Mouse (Mus musculus) lung, postnatal 0 days (tissue): ENCODE measurements around the gene Zbtb8os. TPM values are rescaled to one million over a fixed set of nuclear protein-coding genes. Genes with fewer than 3 reads are reported as not detected.

Experiments used
- ATAC-seq: fragments of 200-750 bp; cut with Nextera tagmentation; 2 replicates; pipeline ENCODE4 v1.8.0; 2017; ENCODE audit warnings: moderate library complexity
- DNase-seq: peaks from one replicate; pipeline ENCODE4 v3.0.0-alpha.2; 2016; ENCODE audit warnings: low spot score
- H3K27ac ChIP-seq: fragments of 300-500 bp; sonication (generic); 2 replicates; pipeline ENCODE4 v1.5.1; 2014; ENCODE audit warnings: antibody characterized with exemption, mild to moderate bottlenecking, low read length, mixed read lengths
- H3K27me3 ChIP-seq: fragments of 300-500 bp; sonication (generic); replicated peaks from 2 replicates; pipeline ENCODE4 v1.6.1; 2014; ENCODE audit warnings: low read length, mixed read lengths; ENCODE audit not compliant: insufficient read depth
- H3K36me3 ChIP-seq: fragments of 300-500 bp; sonication (generic); 2 replicates; pipeline ENCODE4 v1.6.1; 2014; ENCODE audit warnings: low read length, mixed read lengths; ENCODE audit not compliant: insufficient read depth
- H3K4me1 ChIP-seq: fragments of 300-500 bp; sonication (generic); 2 replicates; pipeline ENCODE4 v1.6.1; 2014; ENCODE audit warnings: antibody characterized with exemption, low read depth, low read length, mixed read lengths; ENCODE audit not compliant: insufficient read depth
- H3K4me2 ChIP-seq: fragments of 300-500 bp; sonication (generic); replicated peaks from 2 replicates; pipeline ENCODE4 v1.6.1; 2014; ENCODE audit warnings: low read depth, mild to moderate bottlenecking, low read length, moderate library complexity, mixed read lengths
- H3K4me3 ChIP-seq: fragments of 300-500 bp; sonication (generic); 2 replicates; pipeline ENCODE4 v1.5.1; 2014; ENCODE audit warnings: low read depth, low read length
- H3K9ac ChIP-seq: fragments of 300-500 bp; sonication (generic); replicated peaks from 2 replicates; pipeline ENCODE4 v1.6.1; 2014; ENCODE audit warnings: low read depth, mild to moderate bottlenecking
- H3K9me3 ChIP-seq: fragments of 300-500 bp; sonication (generic); 2 replicates; pipeline ENCODE4 v1.6.1; 2016; ENCODE audit warnings: low read length, mixed read lengths
- CTCF ChIP-seq: IDR thresholded peaks from 2 replicates; pipeline ENCODE4 v1.5.1; 2016; ENCODE audit warnings: antibody characterized with exemption, mild to moderate bottlenecking
- EP300 ChIP-seq: IDR thresholded peaks from 2 replicates; pipeline ENCODE4 v1.6.1; 2016; ENCODE audit warnings: antibody characterized with exemption, mild to moderate bottlenecking, control low read depth
- WGBS: fragments of 180-500 bp; shearing (Covaris S2); extraction: QIAGEN DNeasy Blood & Tissue Kit; methylation state at CpG from one replicate; pipeline ENCODE4 v1.1.7; 2014; 5-methylcytosine and 5-hydroxymethylcytosine counted together
- polyA plus RNA-seq: library from polyadenylated mRNA; unstranded; fragments of >200 nt; fragmentation: Nextera tagmentation; extraction: Ambion mirVana; gene quantifications from 2 replicates; pipeline ENCODE4 v1.2.1, GENCODE M21; 2015

Zbtb8os gene
- polyA plus RNA-seq, 1 experiment from 2014 or later, result 36.5 TPM

DNA sequence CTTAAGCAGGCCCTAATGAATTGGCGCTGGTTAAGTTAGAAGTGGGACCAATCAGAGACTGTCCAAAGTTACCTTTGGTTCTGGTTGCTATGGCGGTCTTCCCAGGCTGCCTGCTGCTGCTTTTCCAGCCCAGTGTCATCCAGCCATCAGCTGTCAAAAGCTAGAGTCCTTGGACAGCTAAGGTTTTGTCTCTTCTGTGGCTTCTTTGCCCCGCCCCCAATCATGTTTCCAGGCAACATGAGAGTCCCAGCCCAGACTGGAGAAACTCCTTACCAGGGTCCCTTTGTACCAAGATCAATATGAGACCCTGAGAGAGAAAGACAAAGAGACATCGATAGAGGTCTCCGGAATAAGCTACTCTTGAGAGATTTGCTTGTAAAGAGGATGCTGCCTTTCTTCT lies 52.9 kb downstream of the Zbtb8os start:
- Histone ChIP-seq H3K27ac (no peak overlapping the region), H3K4me3 (no peak overlapping the region), H3K27me3 (no peaks in the 10 kb centered on the region), H3K4me1 (no peaks in the 10 kb centered on the region), H3K36me3 (no peaks in the 10 kb centered on the region), H3K9me3 (no peaks in the 10 kb centered on the region), H3K4me2 (no peak overlapping the region), H3K9ac (no peak overlapping the region)
- TF ChIP-seq EP300 (no peak), CTCF (no peak)
- 76% methylated on average over 5 of the region's 5 CpGs for WGBS
- no peak for DNase-seq
- no peak for ATAC-seq

DNA sequence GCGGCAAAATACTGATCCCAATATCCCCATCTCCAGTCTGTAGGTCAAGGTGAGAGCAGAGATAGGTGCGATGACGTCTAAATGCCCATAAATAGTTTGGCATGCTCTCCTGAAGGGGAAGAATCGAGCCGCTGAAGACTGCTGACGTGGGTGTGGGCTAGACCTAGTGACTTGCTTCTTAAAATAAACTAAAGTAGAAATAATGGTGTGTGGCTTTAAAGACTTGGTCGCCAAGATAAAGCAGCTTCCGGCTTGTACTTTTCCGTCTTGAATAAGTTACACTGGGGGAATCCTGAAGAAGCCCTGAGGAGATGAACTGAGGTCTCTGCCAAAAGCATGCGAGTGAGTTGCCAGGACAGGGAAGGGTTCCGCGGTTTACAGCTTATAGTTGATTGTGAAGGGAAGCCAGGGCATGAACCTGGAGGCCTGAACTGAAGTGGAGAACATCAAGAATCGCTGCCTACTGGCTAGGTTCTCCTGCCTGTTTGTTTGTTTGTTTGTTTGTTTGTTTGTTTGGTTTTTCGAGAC lies 54.8 kb downstream of the Zbtb8os start:
- Histone ChIP-seq H3K4me2 (no peak overlapping the region), H3K27ac (no peak overlapping the region), H3K27me3 (no peaks in the 10 kb centered on the region), H3K9me3 (no peaks in the 10 kb centered on the region), H3K9ac (no peak overlapping the region), H3K4me3 (no peak overlapping the region), H3K4me1 (no peaks in the 10 kb centered on the region), H3K36me3 (no peaks in the 10 kb centered on the region)
- ATAC-seq (no peak), DNase-seq (no peak)
- WGBS, result 51% methylated on average over 14 of the region's 14 CpGs
- TF ChIP-seq CTCF (no peak), EP300 (no peak)

DNA sequence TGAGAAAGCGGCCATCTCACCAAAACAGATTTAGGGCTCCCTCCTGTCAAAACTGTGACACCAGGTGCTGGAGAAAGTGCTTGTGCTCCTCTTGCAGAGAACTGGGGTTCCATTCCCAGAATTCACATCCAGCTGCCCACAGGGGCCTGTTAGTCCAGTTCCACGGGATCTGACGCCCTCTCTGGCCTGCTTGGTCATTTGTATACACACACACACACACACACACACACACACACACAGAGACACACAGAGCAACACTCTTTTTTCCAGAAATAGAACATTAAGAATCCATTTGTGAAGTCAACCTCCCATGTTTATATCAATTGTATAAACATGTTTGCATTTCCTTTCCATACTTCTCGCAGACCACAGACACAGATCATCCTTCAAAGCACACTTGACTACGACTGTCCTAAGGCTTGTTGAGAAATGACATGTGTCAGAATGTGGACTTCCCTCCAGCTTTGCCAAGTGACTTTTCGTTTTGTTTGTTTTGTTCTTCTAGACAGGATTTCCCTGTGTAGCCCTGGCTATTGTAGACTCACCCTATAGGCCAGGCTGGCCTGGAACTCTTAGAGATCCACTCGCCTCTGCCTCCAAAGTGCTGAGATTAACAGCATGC lies 55.6 kb downstream of the Zbtb8os start:
- Histone ChIP-seq H3K36me3 (no peaks in the 10 kb centered on the region), H3K4me2 (no peak overlapping the region), H3K9ac (no peak overlapping the region), H3K27me3 (no peaks in the 10 kb centered on the region), H3K27ac (no peak overlapping the region), H3K4me3 (no peak overlapping the region), H3K9me3 (no peaks in the 10 kb centered on the region), H3K4me1 (no peaks in the 10 kb centered on the region)
- WGBS, result 51% methylated on average over 7 of the region's 7 CpGs
- DNase-seq (peak; percentile 57), ATAC-seq (peak; percentile 66)
- TF ChIP-seq CTCF (no peak), EP300 (0 out of 2 replicates have a peak, but pooled peaks have one; percentile 22)

DNA sequence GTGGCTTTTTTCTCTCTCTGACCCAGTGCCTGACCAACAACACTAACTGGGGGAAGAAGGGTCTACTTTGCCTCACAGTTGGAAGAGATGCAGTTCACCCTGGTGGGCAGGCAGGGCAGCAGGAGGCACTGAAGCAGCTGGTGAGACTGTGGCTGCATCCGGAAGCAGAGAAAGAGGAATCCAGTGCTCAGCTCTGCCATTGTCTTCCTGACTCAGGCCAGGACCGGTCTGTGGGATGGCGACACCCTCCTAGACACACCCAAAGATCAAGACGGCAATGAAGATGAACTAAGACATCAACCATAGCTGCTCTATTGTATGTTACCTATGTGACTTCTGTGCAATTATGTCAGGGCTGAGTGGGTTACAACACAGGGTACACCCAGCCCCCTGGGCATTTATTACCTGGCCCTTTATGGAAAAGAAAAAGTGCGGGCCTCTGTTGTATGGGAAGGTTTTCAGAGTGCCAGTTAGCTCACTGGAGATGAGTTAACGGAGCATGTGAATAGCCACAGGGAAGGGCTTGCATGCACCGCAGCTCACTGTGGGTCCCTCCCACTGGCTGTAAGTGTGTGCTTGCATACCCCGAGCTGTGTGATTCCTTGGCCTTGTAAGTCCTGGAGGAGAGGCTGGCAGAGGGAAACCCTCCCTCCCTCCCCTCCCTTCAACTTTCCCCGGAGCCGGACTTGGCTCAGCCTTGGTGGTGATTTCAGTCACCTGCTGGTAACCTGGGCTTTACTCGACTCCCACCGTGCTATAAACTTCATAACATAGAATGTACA lies 58.8 kb downstream of the Zbtb8os start:
- TF ChIP-seq EP300, result no peak
- TF ChIP-seq CTCF, result 0 out of 2 replicates have a peak, but pooled peaks have one; percentile 10
- DNase-seq (peak; percentile 52), ATAC-seq (peak; percentile 40; the same call in 1 of the 2 replicates)
- Histone ChIP-seq H3K4me3 (no peak overlapping the region), H3K27me3 (no peaks in the 10 kb centered on the region), H3K4me1 (no peaks in the 10 kb centered on the region), H3K4me2 (no peak overlapping the region), H3K36me3 (no peaks in the 10 kb centered on the region), H3K9ac (no peak overlapping the region), H3K9me3 (no peaks in the 10 kb centered on the region), H3K27ac (no peak overlapping the region)
- WGBS, result 33% methylated on average over 12 of the region's 12 CpGs

DNA sequence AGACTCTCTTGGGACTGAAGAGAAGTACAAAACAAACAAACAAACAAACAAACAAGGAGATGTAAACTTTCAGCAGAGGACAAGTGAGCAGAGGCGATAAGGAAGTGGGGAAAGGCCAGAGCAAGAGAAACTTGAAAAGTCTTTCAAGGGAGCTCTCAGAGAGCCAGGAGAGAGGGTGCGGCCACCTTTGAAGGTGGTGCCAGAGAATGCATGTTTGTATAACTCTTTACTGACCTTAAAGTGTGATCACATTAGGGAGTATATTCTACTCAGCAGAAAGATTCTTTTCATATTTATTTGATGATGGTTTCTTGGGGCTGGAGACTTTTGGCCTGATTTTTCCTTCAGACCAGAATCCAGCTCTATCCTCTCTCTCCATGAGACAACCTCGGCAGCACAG lies 61.5 kb downstream of the Zbtb8os start:
- Histone ChIP-seq H3K36me3 (no peaks in the 10 kb centered on the region), H3K4me3 (no peak overlapping the region), H3K4me1 (no peaks in the 10 kb centered on the region), H3K9ac (no peak overlapping the region), H3K9me3 (no peaks in the 10 kb centered on the region), H3K27me3 (no peaks in the 10 kb centered on the region), H3K27ac (peak overlapping the region; percentile 69), H3K4me2 (no peak overlapping the region)
- 21% methylated on average over 3 of the region's 3 CpGs for WGBS
- TF ChIP-seq EP300 (peak; percentile 89), CTCF (no peak)
- ATAC-seq (peak; percentile 91), DNase-seq (peak; percentile 89)

DNA sequence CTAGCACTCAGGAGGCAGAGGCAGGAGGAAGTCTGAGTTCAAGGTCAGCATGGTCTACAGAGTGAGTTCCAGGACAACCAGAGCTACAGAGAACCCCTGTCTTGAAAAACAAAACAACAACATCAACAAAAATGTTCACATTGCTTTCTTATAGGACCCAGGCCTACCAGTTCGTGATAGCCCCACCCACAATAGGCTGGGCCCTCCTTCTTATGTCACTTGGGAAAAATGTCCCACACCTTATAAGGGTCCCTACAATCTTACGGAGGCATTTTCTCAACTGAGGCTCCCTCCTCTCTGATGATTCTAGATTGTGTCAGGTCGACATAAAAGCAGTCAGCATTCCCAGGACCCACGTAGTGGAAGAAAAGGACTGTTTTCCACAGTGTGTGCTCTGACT lies 64.3 kb downstream of the Zbtb8os start:
- TF ChIP-seq EP300 (no peak), CTCF (no peak)
- Histone ChIP-seq H3K4me1 (no peaks in the 10 kb centered on the region), H3K36me3 (no peaks in the 10 kb centered on the region), H3K9me3 (no peaks in the 10 kb centered on the region), H3K27me3 (no peaks in the 10 kb centered on the region), H3K4me3 (no peak overlapping the region), H3K4me2 (no peak overlapping the region), H3K9ac (no peak overlapping the region), H3K27ac (no peak overlapping the region)
- ATAC-seq, result no peak
- WGBS, result 69% methylated on average over 4 of the region's 4 CpGs
- no peak for DNase-seq

Other genes starting within 250 kb of the Zbtb8os start
- 2.4 and 2.9 TPM in 2 replicates for gene Tmem54, start 230.1 kb upstream of the Zbtb8os start, polyA plus RNA-seq
- gene Hpca, start 213.7 kb upstream of the Zbtb8os start, polyA plus RNA-seq, result 0.51 and 1.1 TPM in 2 replicates
- 7.6 and 9.7 TPM in 2 replicates for gene Fndc5, start 198.7 kb upstream of the Zbtb8os start, polyA plus RNA-seq
- 7.3 and 7.5 TPM in 2 replicates for gene S100pbp, start 146.0 kb upstream of the Zbtb8os start, polyA plus RNA-seq
- gene Yars, start 145.9 kb upstream of the Zbtb8os start, polyA plus RNA-seq, result 26.4 and 27.1 TPM in 2 replicates
- 6.7 and 7.9 TPM in 2 replicates for gene C77080, start 74.3 kb upstream of the Zbtb8os start, polyA plus RNA-seq
- gene Sync, start 48.1 kb upstream of the Zbtb8os start, polyA plus RNA-seq, result 0.80 and 0.98 TPM in 2 replicates
- gene Rbbp4, start 325 bp upstream of the Zbtb8os start, polyA plus RNA-seq, result 159 and 182 TPM in 2 replicates
- 15.6 and 16.9 TPM in 2 replicates for gene Zbtb8a, start 42.4 kb downstream of the Zbtb8os start, polyA plus RNA-seq
- 1.8 and 2.8 TPM in 2 replicates for gene Zbtb8b, start 105.2 kb downstream of the Zbtb8os start, polyA plus RNA-seq
- 29.0 TPM in 2 replicates for gene Bsdc1, start 125.9 kb downstream of the Zbtb8os start, polyA plus RNA-seq
- 0.11 and 0.12 TPM in 2 replicates for gene Tssk3, start 155.3 kb downstream of the Zbtb8os start, polyA plus RNA-seq
- 0.89 and 2.5 TPM in 2 replicates for gene Fam229a, start 155.5 kb downstream of the Zbtb8os start, polyA plus RNA-seq
- 175 and 224 TPM in 2 replicates for gene Marcksl1, start 177.9 kb downstream of the Zbtb8os start, polyA plus RNA-seq
- gene Hdac1, start 207.0 kb downstream of the Zbtb8os start, polyA plus RNA-seq, result 101 and 110 TPM in 2 replicates
- 2.5 TPM in 2 replicates for gene Lck, start 237.9 kb downstream of the Zbtb8os start, polyA plus RNA-seq
- gene Fam167b, start 242.9 kb downstream of the Zbtb8os start, polyA plus RNA-seq, result 3.2 and 4.5 TPM in 2 replicates